Mouse (Mus musculus): ENCODE data around the gene Prpf6. TPM values are rescaled to one million over a fixed set of nuclear protein-coding genes. Genes with fewer than 3 reads are reported as not detected.

Gene Prpf6
- polyA plus RNA-seq, 2 experiments = 41.6 to 57.9 TPM

- Histone ChIP-seq H3K9me3 (ENCODE audit: control insufficient read depth, low read length) (no peaks in the 10 kb centered on the region), H3K4me3 (replicated peaks; ENCODE audit: low read length) (no peak overlapping the region), H3K27ac (replicated peaks; ENCODE audit: low read depth, low read length) (no peak overlapping the region), H3K27me3 (ENCODE audit: control insufficient read depth, insufficient read depth, low read length) (no peaks in the 10 kb centered on the region), H3K4me1 (ENCODE audit: control insufficient read depth, insufficient read depth, low read length) (peaks cover 4% of the 10 kb centered on the region; the same call in 1 of the 2 replicates), H3K4me2 (replicated peaks; ENCODE audit: low read depth, low read length, severe bottlenecking) (no peak overlapping the region), H3K36me3 (ENCODE audit: control insufficient read depth, insufficient read depth, low read length) (peaks cover 49% of the 10 kb centered on the region), H3K9ac (ENCODE audit: low read depth, low read length, severe bottlenecking) (no peak overlapping the region)
- ATAC-seq (ENCODE audit: low FRiP score, low read depth) (no peak), DNase-seq (ENCODE audit: low spot score) (no peak)
- TF ChIP-seq POLR2A (IDR thresholded peaks at IDR 0.05; ENCODE audit: borderline replicate concordance, extremely low read depth, insufficient read depth, insufficient read length) = no peak
- WGBS = 81% methylated on average over 1 of the region's 1 CpGs
Observed at GRCm38 (mm10) chr2:181582939-181583338, 8.7 kb upstream of the Prpf6 start.

DNA sequence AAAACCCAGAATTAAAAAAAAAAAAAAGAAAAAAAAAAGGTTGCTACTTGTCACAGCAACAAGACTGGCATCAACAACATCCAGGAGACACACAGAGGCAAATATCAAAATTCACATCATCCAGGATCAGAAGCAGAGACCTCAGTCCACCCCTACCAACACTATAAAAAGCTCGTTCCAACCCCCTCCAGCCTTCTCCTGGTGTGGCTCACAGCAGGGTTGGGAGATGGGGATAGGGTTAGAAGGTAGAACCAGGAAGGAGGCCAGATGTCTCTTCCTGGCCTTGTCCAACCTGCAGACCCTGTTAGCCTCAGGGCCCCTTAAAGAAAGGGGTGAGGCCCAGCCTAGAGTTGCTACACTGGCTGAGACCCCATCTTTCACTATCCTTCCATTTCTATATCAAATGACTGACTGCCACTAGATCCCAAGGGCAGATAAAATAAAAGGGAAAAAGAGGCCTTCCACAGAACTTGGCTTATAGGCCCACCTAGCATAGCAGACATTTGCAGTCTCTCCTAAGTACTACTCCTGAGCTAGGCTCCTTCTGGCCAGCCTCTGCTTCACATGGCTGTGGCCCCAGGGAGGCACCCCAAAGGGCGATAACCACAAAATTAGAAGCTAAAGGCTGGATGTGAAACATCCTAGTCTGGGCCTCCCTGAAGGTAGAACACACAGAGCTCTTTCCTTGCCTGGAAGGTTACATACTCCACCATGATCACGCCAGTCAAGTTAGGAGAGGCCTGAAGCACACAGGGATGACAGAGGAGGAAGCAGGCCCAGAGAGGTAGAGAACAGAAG lies 8.0 kb upstream of the Prpf6 start:
- ATAC-seq (ENCODE audit: low FRiP score, low read depth) = no peak
- H3K27ac ChIP-seq (replicated peaks; ENCODE audit: low read depth, low read length) = no peak overlapping the region
- peaks cover 57% of the 10 kb centered on the region for H3K36me3 ChIP-seq (ENCODE audit: control insufficient read depth, insufficient read depth, low read length)
- no peak for TF ChIP-seq POLR2A (IDR thresholded peaks at IDR 0.05; ENCODE audit: borderline replicate concordance, extremely low read depth, insufficient read depth, insufficient read length)
- no peaks in the 10 kb centered on the region for H3K27me3 ChIP-seq (ENCODE audit: control insufficient read depth, insufficient read depth, low read length)
- WGBS = 83% methylated on average over 3 of the region's 3 CpGs
- peaks cover 4% of the 10 kb centered on the region; the same call in 1 of the 2 replicates for H3K4me1 ChIP-seq (ENCODE audit: control insufficient read depth, insufficient read depth, low read length)
- no peaks in the 10 kb centered on the region for H3K9me3 ChIP-seq (ENCODE audit: control insufficient read depth, low read length)
- H3K4me3 ChIP-seq (replicated peaks; ENCODE audit: low read length) = no peak overlapping the region
- no peak for DNase-seq (ENCODE audit: low spot score)
- H3K9ac ChIP-seq (ENCODE audit: low read depth, low read length, severe bottlenecking) = no peak overlapping the region
- no peak overlapping the region for H3K4me2 ChIP-seq (replicated peaks; ENCODE audit: low read depth, low read length, severe bottlenecking)

GRCm38 (mm10) chr2:181584411-181584942 lies 7.2 kb upstream of the Prpf6 start, which contains the start of gene Uckl1:
Uckl1 (minus strand) TSS chr2:181584892.
- no peaks in the 10 kb centered on the region for H3K9me3 ChIP-seq (ENCODE audit: control insufficient read depth, low read length)
- H3K4me2 ChIP-seq (replicated peaks; ENCODE audit: low read depth, low read length, severe bottlenecking) = no peak within 1 kb of the TSS
- no peaks in the 10 kb centered on the region for H3K27me3 ChIP-seq (ENCODE audit: control insufficient read depth, insufficient read depth, low read length)
- H3K36me3 ChIP-seq (ENCODE audit: control insufficient read depth, insufficient read depth, low read length) = peaks cover 63% of the 10 kb centered on the region
- WGBS = 92% methylated on average over 4 of the region's 4 CpGs
- no peak within 1 kb of the TSS for H3K4me3 ChIP-seq (replicated peaks; ENCODE audit: low read length)
- DNase-seq (ENCODE audit: low spot score) (no peak), ATAC-seq (ENCODE audit: low FRiP score, low read depth) (no peak)
- no peak within 1 kb of the TSS for H3K27ac ChIP-seq (replicated peaks; ENCODE audit: low read depth, low read length)
- H3K9ac ChIP-seq (ENCODE audit: low read depth, low read length, severe bottlenecking) = no peak within 1 kb of the TSS
- TF ChIP-seq POLR2A (IDR thresholded peaks at IDR 0.05; ENCODE audit: borderline replicate concordance, extremely low read depth, insufficient read depth, insufficient read length) = no peak
- peaks cover 4% of the 10 kb centered on the region; the same call in 1 of the 2 replicates for H3K4me1 ChIP-seq (ENCODE audit: control insufficient read depth, insufficient read depth, low read length)

DNA sequence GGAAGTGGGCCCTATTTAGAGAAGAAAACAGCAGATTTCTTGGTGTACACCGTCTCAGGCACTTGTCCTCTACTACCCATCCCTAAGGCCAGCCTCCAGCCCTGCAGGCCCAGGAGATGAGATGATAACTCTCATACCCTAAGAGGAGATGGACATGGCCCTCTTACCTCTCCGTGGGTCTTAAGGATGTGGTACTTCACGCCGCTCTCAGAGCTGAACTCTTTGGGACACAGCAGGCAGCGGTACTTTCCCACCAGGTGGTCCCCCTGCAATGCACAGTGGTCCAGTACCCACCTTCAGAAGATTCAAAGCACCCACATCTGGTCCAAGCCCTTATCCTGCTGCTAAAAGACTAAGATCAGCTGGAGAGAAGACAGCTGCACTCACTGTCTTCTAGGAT lies 6.2 kb upstream of the Prpf6 start:
- Histone ChIP-seq H3K27ac (replicated peaks; ENCODE audit: low read depth, low read length) (no peak overlapping the region), H3K9ac (ENCODE audit: low read depth, low read length, severe bottlenecking) (no peak overlapping the region), H3K9me3 (ENCODE audit: control insufficient read depth, low read length) (no peaks in the 10 kb centered on the region), H3K4me1 (ENCODE audit: control insufficient read depth, insufficient read depth, low read length) (peaks cover 2% of the 10 kb centered on the region; the same call in 1 of the 2 replicates), H3K27me3 (ENCODE audit: control insufficient read depth, insufficient read depth, low read length) (no peaks in the 10 kb centered on the region), H3K4me2 (replicated peaks; ENCODE audit: low read depth, low read length, severe bottlenecking) (no peak overlapping the region), H3K36me3 (ENCODE audit: control insufficient read depth, insufficient read depth, low read length) (peaks cover 72% of the 10 kb centered on the region), H3K4me3 (replicated peaks; ENCODE audit: low read length) (no peak overlapping the region)
- DNase-seq (ENCODE audit: low spot score) (no peak), ATAC-seq (ENCODE audit: low FRiP score, low read depth) (no peak)
- no peak for TF ChIP-seq POLR2A (IDR thresholded peaks at IDR 0.05; ENCODE audit: borderline replicate concordance, extremely low read depth, insufficient read depth, insufficient read length)
- 88% methylated on average over 5 of the region's 5 CpGs for WGBS

GRCm38 (mm10) chr2:181586124-181586523 lies 5.5 kb upstream of the Prpf6 start:
- no peak overlapping the region for H3K9ac ChIP-seq (ENCODE audit: low read depth, low read length, severe bottlenecking)
- no peaks in the 10 kb centered on the region for H3K9me3 ChIP-seq (ENCODE audit: control insufficient read depth, low read length)
- no peaks in the 10 kb centered on the region for H3K4me1 ChIP-seq (ENCODE audit: control insufficient read depth, insufficient read depth, low read length)
- TF ChIP-seq POLR2A (IDR thresholded peaks at IDR 0.05; ENCODE audit: borderline replicate concordance, extremely low read depth, insufficient read depth, insufficient read length) = no peak
- H3K4me3 ChIP-seq (replicated peaks; ENCODE audit: low read length) = no peak overlapping the region
- H3K36me3 ChIP-seq (ENCODE audit: control insufficient read depth, insufficient read depth, low read length) = peaks cover 77% of the 10 kb centered on the region
- no peaks in the 10 kb centered on the region for H3K27me3 ChIP-seq (ENCODE audit: control insufficient read depth, insufficient read depth, low read length)
- WGBS = 92% methylated on average over 3 of the region's 3 CpGs
- H3K27ac ChIP-seq (replicated peaks; ENCODE audit: low read depth, low read length) = no peak overlapping the region
- no peak for ATAC-seq (ENCODE audit: low FRiP score, low read depth)
- H3K4me2 ChIP-seq (replicated peaks; ENCODE audit: low read depth, low read length, severe bottlenecking) = no peak overlapping the region
- DNase-seq (ENCODE audit: low spot score) = no peak
